Mouse (Mus musculus) embryo, embryonic 9.5 days (tissue): ENCODE results near the gene Asic4.

ENCODE experiments used
- DNase-seq: peaks from one replicate; pipeline ENCODE4 v3.0.0-alpha.2; 2017; ENCODE audit errors: extremely low spot score

The Asic4 gene

DNA sequence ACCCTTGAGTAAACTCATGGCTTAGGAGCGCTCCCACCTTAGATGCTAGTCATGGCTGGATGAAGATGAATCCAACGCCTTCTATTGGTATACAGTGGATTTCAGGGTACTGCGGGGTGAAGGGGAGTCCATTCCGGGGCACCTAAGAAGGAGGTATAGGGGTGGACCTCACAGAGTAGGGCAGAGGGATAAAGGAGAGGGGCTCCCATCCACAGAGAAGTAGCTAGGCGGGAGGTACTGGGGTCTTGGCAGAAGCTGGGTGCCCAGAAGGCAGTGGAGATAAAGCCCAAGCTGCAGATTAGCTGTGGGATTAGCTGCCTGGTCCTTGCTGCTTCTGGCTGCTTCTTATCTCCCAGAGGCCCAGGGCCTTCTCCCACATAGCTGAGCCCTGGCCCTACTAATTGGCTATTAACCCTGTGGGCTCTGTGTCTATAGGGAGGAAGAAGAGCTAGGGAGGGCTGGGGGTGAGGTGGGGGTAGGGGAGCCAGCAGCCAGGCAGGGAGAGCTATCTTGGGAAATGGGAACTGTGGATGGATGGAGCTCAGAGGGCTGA lies 13.5 kb downstream of the Asic4 start:
- DNase-seq = no peak

DNA sequence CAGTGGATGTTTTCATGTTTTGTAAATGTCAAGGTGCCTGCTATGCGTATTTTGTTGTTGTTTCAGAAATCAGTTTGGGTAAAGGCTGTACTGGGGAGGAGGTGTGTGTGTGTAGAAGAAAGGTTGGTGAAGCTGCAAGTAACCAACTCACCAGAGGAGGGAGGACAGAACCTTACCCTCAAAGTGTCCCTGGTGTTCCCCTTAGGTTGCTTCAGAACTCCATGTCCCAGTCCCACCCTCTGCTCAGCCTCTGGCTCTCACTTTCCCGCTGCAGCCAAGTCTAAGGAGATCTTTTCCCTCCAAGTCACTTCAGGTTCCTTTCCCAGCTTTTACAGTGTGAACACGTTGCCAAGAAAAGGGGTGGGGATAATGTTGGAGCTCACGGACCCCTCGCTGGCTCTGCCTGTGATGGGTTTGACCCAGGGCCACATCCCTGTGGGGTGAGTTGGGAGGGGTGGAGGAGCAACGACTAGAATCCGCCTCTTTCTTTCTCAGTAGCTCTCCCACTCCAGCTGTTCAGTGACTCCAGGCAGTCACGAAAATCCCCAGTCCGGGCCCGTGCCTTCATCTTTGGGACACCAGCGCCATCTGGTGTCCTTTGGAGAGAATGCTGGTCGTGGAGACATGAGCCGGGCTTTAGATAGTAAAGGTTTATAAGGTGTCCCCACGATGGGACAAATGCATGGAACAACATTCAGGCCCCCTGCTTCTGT lies 17.1 kb downstream of the Asic4 start:
- DNase-seq = peak; percentile 88

- no peak for DNase-seq
Observed at GRCm38 (mm10) chr1:75469287-75469825, 19.1 kb downstream of the Asic4 start.

GRCm38 (mm10) chr1:75476441-75476840 lies 26.2 kb downstream of the Asic4 start:
- DNase-seq = no peak

- peak; percentile 89 for DNase-seq
Observed at GRCm38 (mm10) chr1:75477264-75477965, 27.2 kb downstream of the Asic4 start.

- no peak for DNase-seq
Observed at GRCm38 (mm10) chr1:75477966-75478290, 27.7 kb downstream of the Asic4 start.

- DNase-seq = no peak
Observed at GRCm38 (mm10) chr1:75478497-75478896, 28.3 kb downstream of the Asic4 start.

GRCm38 (mm10) chr1:75478916-75479634 lies 28.8 kb downstream of the Asic4 start, which contains the start of the genes Chpf and Tmem198:
Gene Chpf (minus strand): TSS chr1:75479307.
Gene Tmem198 (plus strand): TSS chr1:75479532.
- DNase-seq = peak; percentile 100

DNA sequence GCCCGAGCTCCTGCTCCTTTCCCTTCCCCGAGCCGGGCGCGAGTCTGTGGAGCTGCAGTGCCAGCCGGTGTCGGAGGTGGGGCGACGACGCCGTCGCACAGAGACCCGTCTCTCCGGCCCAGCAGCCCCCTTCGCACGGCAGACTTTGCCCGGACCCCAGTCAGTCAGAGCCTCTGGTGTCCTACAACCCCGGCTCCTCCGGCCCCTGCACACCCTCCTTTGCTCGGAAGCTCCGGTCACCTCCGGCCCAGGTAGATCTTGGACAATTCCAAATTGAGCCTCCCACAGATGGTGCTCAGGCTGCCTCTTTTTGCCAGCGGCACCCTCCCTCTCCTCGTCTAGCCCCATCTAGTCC lies 29.4 kb downstream of the Asic4 start:
- no peak for DNase-seq

GRCm38 (mm10) chr1:75480036-75480435 lies 29.8 kb downstream of the Asic4 start:
- DNase-seq = no peak

- DNase-seq = no peak
Observed at GRCm38 (mm10) chr1:75480735-75481134, 30.5 kb downstream of the Asic4 start.

DNA sequence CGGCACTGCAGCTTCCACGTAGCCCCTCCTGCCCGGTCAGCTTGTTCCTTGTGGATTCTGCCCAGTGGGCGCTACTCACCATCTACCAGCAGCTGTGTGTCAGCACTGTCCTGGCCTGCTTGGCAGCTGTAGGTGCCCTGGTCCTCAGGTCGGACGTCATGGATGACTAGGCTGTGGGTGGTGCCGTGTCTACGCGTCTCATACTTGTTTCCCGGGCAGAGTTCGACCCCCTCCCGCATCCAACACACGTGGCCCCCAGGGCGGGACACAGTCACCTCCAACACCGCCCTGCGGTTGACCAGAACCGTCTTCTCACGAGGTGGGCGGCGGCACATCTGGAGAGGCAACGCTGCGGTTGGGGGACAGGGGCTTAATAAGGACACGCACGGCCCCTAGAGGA lies 36.3 kb downstream of the Asic4 start:
- DNase-seq = no peak

DNA sequence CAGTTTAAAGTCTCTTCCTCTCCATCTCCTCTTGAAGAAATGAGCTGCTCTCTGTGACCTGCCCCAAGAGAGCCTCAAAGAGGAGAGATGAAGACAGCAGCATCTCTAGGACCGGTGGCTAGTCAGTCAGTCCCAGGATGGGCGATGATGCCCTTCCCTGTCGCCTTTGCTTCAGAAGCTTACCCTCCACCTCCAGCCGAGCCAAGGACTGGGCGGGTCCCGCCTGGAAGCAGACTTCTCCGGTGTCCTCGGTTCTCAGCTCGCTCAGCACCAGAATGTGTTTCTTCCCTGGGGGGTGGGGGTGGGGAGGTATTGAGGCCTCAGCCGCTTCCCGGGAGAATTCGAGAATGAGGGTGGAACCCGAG lies 36.8 kb downstream of the Asic4 start:
- DNase-seq = no peak

DNA sequence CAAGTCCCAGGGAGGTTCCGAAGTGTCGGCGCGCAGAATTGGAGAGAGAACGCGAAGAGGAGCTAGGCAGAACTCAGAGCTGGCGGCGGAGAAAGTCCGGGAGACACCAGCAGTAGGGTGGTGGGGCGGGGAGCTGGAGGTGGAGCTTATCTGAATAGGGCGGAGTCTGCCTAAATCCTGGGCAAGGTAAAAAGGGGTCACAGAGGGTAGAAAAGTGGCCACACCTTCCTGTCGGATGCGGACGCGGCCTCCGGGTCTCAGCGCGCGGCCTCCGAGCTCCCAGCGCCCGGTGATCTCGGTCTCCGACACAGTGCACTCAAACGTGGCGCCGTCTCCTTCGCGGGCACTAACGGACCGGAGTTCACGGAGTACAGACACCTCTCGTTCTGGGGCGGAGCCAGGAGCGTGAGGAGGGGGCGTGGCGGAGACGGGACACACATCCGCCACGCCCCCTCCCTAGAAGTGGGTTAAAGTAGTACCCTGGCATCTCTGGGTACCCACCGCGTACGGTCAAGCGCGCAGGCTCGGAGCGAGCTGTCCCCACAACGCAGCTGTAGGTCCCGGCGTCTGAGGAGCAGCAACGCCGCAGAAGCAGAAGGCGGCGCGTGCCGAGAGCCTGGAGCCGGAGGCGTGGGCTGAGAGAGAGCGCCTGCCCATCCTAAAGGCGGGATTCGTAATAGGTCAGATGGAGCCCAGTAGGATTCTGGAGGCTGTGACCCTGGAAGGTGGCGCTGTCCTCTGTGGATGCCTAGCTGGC lies 37.3 kb downstream of the Asic4 start:
- DNase-seq = peak; percentile 90

- DNase-seq = no peak
Observed at GRCm38 (mm10) chr1:75490785-75491551, 40.7 kb downstream of the Asic4 start.

- no peak for DNase-seq
Observed at GRCm38 (mm10) chr1:75492579-75493170, 42.4 kb downstream of the Asic4 start.

GRCm38 (mm10) chr1:75494878-75495548 lies 44.8 kb downstream of the Asic4 start:
- DNase-seq = peak; percentile 61

DNA sequence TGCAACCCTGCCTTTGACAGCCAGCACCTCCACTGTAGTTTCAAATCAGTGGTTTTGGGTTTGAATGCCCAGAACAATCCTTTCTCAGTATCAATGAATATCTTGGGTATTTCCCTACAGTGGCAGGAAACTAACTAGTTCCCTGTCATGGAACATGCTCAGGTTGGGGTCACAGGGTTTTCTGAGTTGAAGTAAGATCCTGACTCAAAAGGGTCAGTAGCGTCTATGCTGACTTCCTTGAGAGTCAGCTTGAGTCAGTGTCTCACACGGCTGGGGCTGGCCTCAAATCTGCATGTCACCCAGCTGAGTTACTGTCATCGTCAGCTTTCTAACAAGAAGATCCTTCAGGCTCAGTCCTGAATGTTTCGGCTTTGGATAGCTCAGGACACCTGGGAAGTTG lies 48.7 kb downstream of the Asic4 start:
- DNase-seq = no peak

DNA sequence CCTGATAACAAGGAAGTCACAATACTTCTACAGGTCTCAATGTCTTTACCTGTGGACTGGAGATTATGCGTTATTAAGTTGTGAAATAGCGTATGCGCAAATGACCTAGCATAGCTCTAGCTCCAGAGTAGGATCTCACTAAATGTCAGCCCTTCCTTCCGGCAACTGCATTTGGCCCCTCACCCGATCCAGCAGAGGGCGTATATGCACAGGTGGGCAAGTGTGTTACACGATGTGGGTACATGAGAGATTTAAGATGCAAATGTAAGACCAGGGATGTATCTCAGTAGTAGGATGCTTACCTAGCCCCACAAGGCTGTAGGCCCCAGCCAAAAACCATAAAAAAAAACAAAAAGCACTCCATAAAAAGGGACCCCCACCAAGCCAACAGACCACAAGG lies 49.2 kb downstream of the Asic4 start:
- no peak for DNase-seq

- DNase-seq = no peak
Observed at GRCm38 (mm10) chr1:75501905-75502304, 51.7 kb downstream of the Asic4 start.
